Mouse (Mus musculus): ENCODE data around the gene Pdcd6.

- TF ChIP-seq POLR2A (IDR thresholded peaks at IDR 0.05; ENCODE audit: insufficient read length, low read depth): no peak
- no peak for TF ChIP-seq MYOD1 (IDR thresholded peaks at IDR 0.05; ENCODE audit: control insufficient read depth in 1 of 3, insufficient read length in 2 of 3, low read depth in 2 of 3)
Measured at GRCm38 (mm10) chr13:74362218-74362617, 44.8 kb upstream of the Pdcd6 start.

All from myocyte (in vitro differentiated cells).